Mouse (Mus musculus): ENCODE data around the gene Pex26. TPM values are rescaled to one million over a fixed set of nuclear protein-coding genes. Genes with fewer than 3 reads are reported as not detected.
A peak's percentile ranks its signal among the peaks of the same experiment; 100 is the strongest.

Pex26 gene
- polyA plus RNA-seq, 1 experiment: 21.0 TPM

GRCm38 (mm10) chr6:121191261-121192009, 8.0 kb downstream of the Pex26 start:
- DNase-seq: peak; percentile 36
- no peak for TF ChIP-seq POLR2A (IDR thresholded peaks at IDR 0.05; ENCODE audit: low read depth, low read length)
- no peak for TF ChIP-seq CTCF (conservative IDR thresholded peaks at IDR 0.05; ENCODE audit: insufficient read depth, insufficient read length, low read depth, low read length)
- Histone ChIP-seq H3K4me3 (ENCODE audit: insufficient read depth, low read depth, low read length) (no peak overlapping the region), H3K27me3 (replicated peaks; ENCODE audit: control insufficient read depth, insufficient read depth, low read length) (no peaks in the 10 kb centered on the region), H3K4me1 (ENCODE audit: control insufficient read depth, insufficient read depth, low read length) (no peaks in the 10 kb centered on the region), H3K27ac (ENCODE audit: insufficient read depth, low read depth, low read length) (no peak overlapping the region), H3K36me3 (ENCODE audit: control insufficient read depth, insufficient read depth, low read length) (peaks cover 3% of the 10 kb centered on the region)
- 75% methylated on average over 11 of the region's 11 CpGs for WGBS

GRCm38 (mm10) chr6:121194061-121194955, 10.8 kb downstream of the Pex26 start:
- no peak overlapping the region for H3K27ac ChIP-seq (ENCODE audit: insufficient read depth, low read depth, low read length)
- H3K4me3 ChIP-seq (ENCODE audit: insufficient read depth, low read depth, low read length): no peak overlapping the region
- peaks cover 3% of the 10 kb centered on the region; the same call in 1 of the 2 replicates for H3K36me3 ChIP-seq (ENCODE audit: control insufficient read depth, insufficient read depth, low read length)
- no peaks in the 10 kb centered on the region for H3K4me1 ChIP-seq (ENCODE audit: control insufficient read depth, insufficient read depth, low read length)
- H3K27me3 ChIP-seq (replicated peaks; ENCODE audit: control insufficient read depth, insufficient read depth, low read length): no peaks in the 10 kb centered on the region
- WGBS: 76% methylated on average over 13 of the region's 13 CpGs
- no peak for TF ChIP-seq POLR2A (IDR thresholded peaks at IDR 0.05; ENCODE audit: low read depth, low read length)
- no peak for DNase-seq

- TF ChIP-seq CTCF (conservative IDR thresholded peaks at IDR 0.05; ENCODE audit: insufficient read depth, insufficient read length, low read depth, low read length) (no peak), POLR2A (IDR thresholded peaks at IDR 0.05; ENCODE audit: low read depth, low read length) (no peak)
- 86% methylated on average over 14 of the region's 14 CpGs for WGBS
- H3K27me3 ChIP-seq (replicated peaks; ENCODE audit: control insufficient read depth, insufficient read depth, low read length): no peaks in the 10 kb centered on the region
- no peak for DNase-seq
- H3K36me3 ChIP-seq (ENCODE audit: control insufficient read depth, insufficient read depth, low read length): peaks cover 2% of the 10 kb centered on the region; the same call in 1 of the 2 replicates
- H3K4me3 ChIP-seq (ENCODE audit: insufficient read depth, low read depth, low read length): no peak overlapping the region
- H3K4me1 ChIP-seq (ENCODE audit: control insufficient read depth, insufficient read depth, low read length): no peaks in the 10 kb centered on the region
- H3K27ac ChIP-seq (ENCODE audit: insufficient read depth, low read depth, low read length): no peak overlapping the region
These were observed 11.7 kb downstream of the Pex26 start for GRCm38 (mm10) chr6:121194956-121195731.

GRCm38 (mm10) chr6:121197807-121198365, 14.4 kb downstream of the Pex26 start:
- DNase-seq: peak; percentile 60
- no peak overlapping the region for H3K27ac ChIP-seq (ENCODE audit: insufficient read depth, low read depth, low read length)
- no peaks in the 10 kb centered on the region for H3K27me3 ChIP-seq (replicated peaks; ENCODE audit: control insufficient read depth, insufficient read depth, low read length)
- H3K4me3 ChIP-seq (ENCODE audit: insufficient read depth, low read depth, low read length): no peak overlapping the region
- WGBS: 49% methylated on average over 9 of the region's 9 CpGs
- no peaks in the 10 kb centered on the region for H3K4me1 ChIP-seq (ENCODE audit: control insufficient read depth, insufficient read depth, low read length)
- TF ChIP-seq CTCF (conservative IDR thresholded peaks at IDR 0.05; ENCODE audit: insufficient read depth, insufficient read length, low read depth, low read length) (no peak), POLR2A (IDR thresholded peaks at IDR 0.05; ENCODE audit: low read depth, low read length) (no peak)
- H3K36me3 ChIP-seq (ENCODE audit: control insufficient read depth, insufficient read depth, low read length): peaks cover 2% of the 10 kb centered on the region; the same call in 1 of the 2 replicates

- Histone ChIP-seq H3K4me3 (ENCODE audit: insufficient read depth, low read depth, low read length) (no peak overlapping the region), H3K27ac (ENCODE audit: insufficient read depth, low read depth, low read length) (no peak overlapping the region), H3K27me3 (replicated peaks; ENCODE audit: control insufficient read depth, insufficient read depth, low read length) (no peaks in the 10 kb centered on the region), H3K36me3 (ENCODE audit: control insufficient read depth, insufficient read depth, low read length) (no peaks in the 10 kb centered on the region), H3K4me1 (ENCODE audit: control insufficient read depth, insufficient read depth, low read length) (no peaks in the 10 kb centered on the region)
- TF ChIP-seq CTCF (conservative IDR thresholded peaks at IDR 0.05; ENCODE audit: insufficient read depth, insufficient read length, low read depth, low read length): no peak
- TF ChIP-seq POLR2A (IDR thresholded peaks at IDR 0.05; ENCODE audit: low read depth, low read length): no peak
- no peak for DNase-seq
- 84% methylated on average over 4 of the region's 4 CpGs for WGBS
These were observed 17.0 kb downstream of the Pex26 start for GRCm38 (mm10) chr6:121200458-121200857.

GRCm38 (mm10) chr6:121202026-121202425, 18.6 kb downstream of the Pex26 start:
- H3K27me3 ChIP-seq (replicated peaks; ENCODE audit: control insufficient read depth, insufficient read depth, low read length): no peaks in the 10 kb centered on the region
- 73% methylated on average over 5 of the region's 5 CpGs for WGBS

More at GRCm38 (mm10) chr6:121202026-121202425, 18.6 kb downstream of the Pex26 start:
- no peak overlapping the region for H3K4me3 ChIP-seq (ENCODE audit: insufficient read depth, low read depth, low read length)
- no peak for DNase-seq
- no peaks in the 10 kb centered on the region for H3K36me3 ChIP-seq (ENCODE audit: control insufficient read depth, insufficient read depth, low read length)
- H3K4me1 ChIP-seq (ENCODE audit: control insufficient read depth, insufficient read depth, low read length): no peaks in the 10 kb centered on the region
- H3K27ac ChIP-seq (ENCODE audit: insufficient read depth, low read depth, low read length): no peak overlapping the region
- no peak for TF ChIP-seq CTCF (conservative IDR thresholded peaks at IDR 0.05; ENCODE audit: insufficient read depth, insufficient read length, low read depth, low read length)
- TF ChIP-seq POLR2A (IDR thresholded peaks at IDR 0.05; ENCODE audit: low read depth, low read length): no peak
